Mouse (Mus musculus) megakaryocyte progenitor cell, adult 5-6 weeks (primary cell): ENCODE measurements at regions not wholly inside any gene's neighbourhood (a gene's known extent, or its start where the extent isn't known, plus 50 kb on each side); places are given as distances from the start of the nearest gene placed in this dataset.
A peak's percentile ranks its signal among the peaks of the same experiment; 100 is the strongest.

Experiments used
- ATAC-seq: replicated peaks from 2 replicates; pipeline ENCODE4 v1.8.0; 2016; ENCODE audit warnings: mild to moderate bottlenecking, moderate TSS enrichment, inconsistent platforms; ENCODE audit not compliant: poor library complexity

DNA sequence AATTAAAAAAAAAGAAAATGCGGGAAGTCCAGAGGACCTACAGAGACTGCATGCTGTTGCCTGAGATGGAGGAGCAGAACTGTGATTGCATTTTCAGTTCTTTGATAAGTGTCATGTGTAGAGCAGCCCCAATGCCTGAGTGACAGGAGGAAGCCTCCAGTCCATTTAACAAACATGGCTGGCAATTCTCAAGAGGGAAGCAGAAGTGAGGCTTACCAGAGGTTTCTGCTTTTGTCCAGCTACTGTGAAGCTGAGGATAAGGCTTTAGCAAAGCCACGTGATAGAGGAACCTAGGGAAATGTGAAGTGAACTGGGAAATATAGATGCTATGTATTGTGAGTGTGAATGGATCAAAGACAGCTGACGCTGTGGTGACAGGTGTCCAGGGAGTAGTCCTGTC lies 56.6 kb downstream of the Sucnr1 start:
- peak; percentile 46 for ATAC-seq

DNA sequence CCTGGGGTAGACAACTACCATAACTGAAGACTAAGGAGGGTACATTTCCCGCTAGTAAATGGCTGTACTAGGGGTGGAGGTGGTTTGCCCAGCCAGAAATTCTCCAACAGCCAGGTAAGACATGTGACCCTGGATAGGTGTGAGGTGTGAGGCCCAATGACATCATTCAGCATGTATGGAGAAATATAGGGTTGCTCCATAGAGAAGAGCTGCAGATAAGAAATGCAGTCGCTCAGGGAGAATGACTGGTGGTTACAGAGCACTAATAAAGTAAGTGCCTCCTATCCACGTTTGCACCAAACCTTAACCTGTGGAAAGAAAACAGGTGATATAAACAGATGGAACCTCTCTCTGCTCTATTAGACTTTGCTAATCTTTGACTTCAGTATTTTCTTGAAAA lies 78.2 kb downstream of the Sucnr1 start:
- no peak for ATAC-seq

DNA sequence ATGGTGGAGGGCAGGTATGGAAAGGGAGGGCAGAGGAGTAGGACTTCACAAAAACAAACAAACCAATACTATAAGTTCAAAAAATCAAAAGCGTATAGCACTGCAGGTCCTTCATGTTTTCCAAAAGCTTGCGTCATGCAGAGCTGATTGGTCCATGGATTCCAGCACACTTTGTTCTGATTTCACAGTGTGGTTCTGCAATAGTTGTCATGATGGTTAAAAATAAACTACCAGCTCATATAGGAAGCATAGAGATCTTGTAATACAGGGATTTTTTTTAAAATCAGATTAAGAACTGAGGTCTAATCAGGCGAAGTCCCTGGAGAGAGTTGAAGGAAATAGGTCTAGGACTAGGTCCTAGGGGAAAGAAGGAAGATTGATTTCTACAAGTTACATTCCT lies 86.0 kb downstream of the Sucnr1 start:
- ATAC-seq: no peak

DNA sequence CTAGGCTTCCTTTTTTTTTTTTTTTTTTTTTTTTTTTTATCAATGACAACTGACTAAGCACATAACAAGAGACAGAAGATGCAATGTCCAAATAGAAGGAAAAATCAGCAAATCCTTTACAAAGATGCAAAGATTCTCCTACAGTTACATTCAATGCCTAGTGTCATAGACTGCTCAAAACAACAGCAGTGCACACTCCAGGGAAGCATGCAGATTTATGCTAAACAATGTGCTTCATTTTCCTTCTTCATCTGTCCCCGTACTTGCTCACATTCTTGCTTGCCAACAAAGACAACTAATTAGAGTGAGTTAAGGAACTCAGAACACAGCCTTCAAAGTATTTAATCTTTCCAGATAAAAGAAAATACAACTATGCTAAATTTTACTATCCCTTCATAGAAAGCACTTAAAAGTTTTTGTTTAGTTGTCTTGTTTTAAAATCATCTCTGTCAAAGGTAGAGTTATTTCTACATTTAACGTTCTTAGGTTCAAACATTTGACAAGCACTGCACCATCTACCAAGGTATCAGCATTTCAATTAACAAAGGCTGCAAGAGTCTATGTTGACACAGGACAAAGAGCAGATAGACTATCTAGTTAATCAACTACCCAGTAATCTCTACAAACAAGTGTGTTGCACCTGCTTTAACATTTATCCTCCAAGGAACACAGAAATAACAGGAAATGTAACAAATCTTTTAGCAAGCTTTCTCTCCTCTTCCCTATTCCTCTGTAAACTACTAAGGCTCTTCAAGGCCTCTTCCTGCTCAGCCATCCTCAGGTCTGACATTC lies 86.7 kb downstream of the Sucnr1 start:
- ATAC-seq: no peak

DNA sequence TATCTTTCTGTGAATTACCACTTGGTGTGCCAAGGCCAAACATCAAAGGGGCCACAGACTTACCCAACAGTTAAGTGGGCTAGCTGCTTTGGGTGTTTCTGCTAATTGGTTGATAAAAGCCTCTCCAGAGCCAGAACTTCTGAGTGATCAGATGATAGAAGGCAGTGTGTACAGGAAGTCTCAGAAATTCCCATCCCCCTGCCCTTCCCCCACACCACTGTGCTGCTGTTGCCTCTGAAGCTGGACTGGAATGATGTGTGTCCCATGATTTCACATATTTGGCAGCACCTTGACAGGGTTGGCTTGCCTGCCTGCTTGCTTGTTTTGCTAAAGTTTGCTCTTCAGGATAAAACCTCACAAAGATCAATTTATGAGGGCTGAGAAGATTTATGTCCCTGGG lies 87.9 kb downstream of the Sucnr1 start:
- no peak for ATAC-seq

DNA sequence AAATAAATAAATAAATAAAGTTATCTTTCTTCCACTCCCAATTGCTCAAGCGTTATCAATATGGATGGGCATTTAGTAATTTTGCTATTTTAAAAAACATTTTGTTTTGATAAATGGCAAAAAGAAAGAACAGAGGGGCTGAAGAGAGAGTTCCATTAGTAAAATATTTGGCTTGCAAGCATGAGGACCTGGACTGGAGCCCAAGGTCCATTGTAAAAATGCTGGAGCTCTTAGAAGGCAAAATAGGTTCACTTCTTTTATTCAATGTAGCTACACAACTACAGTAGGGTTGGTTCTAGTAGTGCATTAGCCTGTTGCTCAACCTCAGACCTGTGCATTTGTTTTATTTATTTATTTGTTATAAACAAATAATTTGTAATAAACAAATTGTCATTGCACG lies 102.8 kb downstream of the Sucnr1 start:
- no peak for ATAC-seq

DNA sequence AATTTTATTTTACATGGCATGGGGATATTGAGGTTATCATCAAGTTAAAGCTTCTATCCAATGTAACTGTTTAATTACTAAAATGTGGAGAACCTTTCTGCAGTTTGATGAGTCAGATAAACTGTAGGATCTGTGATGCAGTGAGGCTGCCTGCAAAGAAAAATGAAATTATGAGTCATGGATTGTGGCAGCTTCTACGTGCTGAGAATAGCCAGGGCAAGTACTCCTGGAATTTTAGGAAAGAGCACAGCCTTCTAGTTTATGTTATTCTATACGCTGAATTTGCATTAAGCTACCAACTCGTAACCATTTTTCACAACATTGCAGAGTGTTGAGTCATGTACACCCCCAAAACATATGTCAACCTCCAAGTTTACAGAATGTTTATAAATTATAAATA lies 114.4 kb downstream of the Sucnr1 start:
- ATAC-seq: no peak

DNA sequence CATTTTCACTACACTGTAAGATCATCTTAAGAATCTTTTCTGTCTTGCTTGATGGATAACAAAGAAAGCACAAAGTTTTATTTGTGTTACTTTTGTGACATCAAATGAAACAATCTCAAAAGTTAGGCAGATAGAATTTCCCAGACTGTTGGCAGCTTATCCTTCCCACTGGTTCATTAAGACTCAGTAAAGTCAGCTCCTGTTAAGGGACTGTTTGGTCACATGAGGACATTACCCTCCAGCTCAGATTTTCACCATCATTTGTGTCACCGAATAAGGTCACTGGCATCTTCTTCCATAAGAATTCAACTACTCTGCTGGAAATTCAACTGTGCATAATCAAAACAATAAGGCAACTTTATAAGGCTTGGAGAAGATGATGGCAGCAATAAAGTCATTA lies 126.3 kb downstream of the Sucnr1 start:
- no peak for ATAC-seq

DNA sequence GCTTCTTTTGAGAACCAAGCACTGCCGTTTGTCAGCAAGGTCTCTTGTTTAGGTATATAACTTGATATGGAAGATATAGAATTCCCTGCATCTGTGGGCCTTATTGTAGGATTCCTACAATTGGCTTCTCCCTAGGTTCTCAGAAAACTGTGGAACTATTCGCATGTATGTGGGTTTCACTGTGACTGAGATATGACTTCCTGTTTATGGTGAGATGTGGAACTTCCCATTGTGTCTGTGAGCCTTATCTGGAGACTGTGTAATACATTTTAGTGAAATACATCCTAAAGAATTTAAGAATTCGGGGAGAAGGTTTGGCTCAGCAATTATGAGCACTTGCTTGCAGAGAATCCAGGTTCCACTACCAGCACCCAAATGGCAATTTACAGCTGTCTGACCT lies 137.3 kb downstream of the Sucnr1 start:
- peak; percentile 60; the same call in 1 of the 2 replicates for ATAC-seq

DNA sequence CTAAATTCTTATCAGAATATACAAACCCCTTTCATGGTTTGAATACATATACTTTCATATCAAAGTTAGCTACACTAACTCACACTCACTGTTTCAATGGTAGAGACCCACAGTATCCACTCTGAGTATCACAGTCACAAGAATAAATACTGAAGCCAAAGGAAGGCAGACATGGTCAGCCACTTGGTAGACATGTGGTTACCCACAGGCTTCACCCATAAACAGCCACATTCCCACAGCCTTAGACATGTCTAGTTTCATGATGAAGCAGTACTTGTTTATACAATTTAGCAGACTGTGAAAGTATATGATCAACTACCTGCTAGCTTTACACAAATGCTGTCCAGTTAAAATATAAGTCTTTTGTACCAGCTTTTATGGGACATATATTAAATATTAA lies 159.0 kb downstream of the Sucnr1 start:
- no peak for ATAC-seq

DNA sequence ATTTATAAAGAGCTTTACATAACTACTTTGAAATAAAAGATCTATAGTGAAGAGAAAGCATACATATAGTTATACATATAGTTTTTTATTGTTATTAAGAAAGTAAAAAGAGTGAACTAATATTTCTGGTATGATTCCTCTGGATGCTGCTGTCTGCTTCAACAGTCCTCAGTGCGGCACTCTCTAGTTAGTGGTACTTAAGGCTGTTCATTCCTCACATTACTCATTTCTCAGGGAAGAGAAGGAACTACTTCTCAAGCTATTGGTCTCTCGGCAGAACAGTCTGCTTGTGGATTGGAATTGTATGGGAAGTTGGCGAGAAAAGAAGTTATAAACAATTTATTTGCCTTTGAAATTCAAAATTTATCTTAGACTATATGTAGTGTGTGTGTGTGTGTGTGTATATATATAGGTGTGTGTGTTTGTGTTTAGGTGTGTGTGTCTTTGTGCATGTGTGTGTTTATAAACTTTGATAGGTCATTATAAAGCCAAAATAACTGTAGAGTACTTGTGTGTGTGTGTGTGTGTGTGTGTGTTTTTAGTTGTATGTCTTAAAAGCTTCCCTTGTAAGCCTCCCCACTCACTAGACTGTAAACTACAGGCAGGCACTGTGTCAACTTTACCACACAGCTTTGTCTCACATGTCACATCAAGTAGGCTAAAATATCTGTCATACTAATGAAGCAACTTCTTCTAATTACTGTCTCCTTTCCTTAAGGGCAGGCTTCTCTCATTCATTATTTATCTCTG lies 185.2 kb downstream of the Sucnr1 start:
- no peak for ATAC-seq

DNA sequence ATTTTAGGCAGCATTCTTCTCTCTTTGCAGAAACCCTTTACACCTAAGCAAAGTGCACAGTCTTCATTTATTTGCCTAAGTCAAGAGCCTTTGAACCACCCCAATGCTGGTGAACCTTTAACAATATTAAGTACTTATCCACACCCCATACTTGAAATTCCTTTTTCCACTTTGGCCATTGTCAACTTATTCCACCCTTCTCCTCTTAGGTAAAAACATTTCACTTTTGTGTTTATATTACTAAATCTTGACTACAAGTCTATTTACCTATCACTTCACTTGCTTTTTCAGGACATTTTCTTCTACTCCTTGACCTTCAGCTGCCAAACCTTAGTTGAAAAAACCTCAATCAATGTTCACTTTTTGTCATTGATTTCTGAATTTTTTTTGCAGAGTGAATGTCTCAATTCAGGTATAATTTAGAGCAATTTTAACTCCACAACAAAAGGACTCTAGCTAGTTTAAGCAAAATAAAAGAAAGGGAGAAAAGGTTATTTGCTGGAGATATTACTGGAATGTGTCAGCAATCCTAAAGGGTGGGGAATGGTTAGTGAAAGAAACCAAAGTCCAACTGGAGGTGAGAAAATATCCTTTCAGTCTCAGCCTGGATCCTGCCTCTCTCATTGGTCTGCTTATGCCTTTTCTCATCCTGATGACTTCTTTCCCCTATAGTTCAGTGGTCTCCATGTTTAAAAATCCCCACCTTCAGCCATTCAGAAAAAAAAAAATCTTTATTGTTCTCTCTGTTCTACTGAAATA lies 185.9 kb downstream of the Sucnr1 start:
- ATAC-seq: no peak

DNA sequence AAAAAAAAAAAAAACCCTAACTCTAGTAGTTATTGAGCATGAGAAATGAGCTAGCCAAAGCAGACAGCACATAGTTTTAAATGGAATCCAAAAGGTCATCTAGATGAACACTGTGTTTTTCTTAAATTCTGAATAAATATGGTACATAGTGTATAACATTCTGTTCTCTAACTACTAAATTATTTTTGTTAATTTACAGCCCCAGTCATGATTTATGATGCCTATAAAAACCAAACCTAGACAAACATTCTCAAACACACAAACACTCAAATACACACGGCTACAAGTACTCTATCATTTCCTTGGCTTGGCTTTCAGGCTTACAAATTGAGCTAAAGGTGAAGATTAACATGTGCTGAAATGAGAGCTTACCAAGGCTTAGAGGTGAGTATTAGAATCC lies 188.8 kb downstream of the Sucnr1 start:
- no peak for ATAC-seq

DNA sequence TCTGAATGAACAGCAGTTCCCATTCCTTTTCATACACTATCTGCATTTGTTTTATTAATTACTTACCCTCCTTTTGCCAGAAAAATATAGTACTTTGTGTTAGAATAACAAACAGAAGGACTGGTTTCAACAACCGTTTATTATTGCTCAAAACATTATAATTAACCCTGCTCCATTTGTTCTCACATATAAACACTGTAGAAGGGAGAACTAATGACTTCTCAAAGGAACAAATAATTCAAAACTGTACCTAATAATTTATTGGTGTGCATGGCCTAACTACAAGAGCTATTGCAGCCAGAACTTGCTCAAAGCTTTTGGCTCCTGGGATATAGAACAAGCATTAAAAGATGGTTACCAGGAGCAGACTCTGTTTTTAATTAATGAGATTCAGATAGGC lies 192.1 kb downstream of the Sucnr1 start:
- no peak for ATAC-seq

DNA sequence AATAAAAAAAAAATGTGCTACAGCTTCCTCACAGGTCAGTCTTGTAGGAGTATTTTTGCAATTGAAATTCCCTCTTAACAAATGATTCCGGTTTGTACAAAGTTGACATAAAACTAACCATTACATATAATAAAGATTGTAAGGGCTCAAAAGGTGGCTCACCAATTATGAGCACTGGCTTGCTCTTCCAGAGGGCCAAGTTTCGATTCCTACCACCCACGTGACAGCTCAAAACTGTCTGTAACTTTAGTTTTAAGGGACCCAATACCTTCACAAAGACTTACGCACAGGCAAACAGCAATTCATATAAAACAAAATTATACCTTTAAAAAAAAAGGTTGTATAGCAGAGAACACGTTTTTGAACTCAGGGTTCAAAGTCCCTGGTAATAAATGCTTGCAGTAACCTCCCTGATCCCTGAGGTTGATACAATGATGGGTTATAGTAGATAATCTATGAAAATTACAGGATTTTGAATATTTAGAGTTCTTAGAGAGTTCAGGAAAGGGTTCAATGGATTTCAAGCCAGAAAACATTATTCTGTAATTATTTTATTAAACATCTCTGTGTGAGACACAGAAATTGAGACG lies 193.7 kb downstream of the Sucnr1 start:
- ATAC-seq: no peak

DNA sequence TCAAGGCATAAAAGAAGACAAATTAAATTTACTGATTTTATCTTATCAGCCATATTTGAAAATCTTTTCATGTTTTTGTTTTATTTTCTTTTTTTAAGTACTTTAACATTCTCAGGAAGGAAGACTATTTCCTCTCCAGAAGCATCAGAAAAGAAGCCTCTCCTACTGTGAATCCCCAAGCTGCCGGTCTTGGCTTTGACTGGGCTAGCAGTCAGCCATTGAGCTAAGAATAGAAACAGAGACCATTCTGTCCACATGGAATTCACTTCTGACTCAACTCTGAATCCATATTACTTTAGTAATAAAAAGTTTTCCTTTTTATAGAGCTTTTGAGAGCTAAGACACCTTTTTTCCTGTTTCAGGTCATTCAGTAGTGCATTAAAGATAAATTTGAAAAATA lies 194.8 kb upstream of the Mbnl1 start:
- no peak for ATAC-seq

DNA sequence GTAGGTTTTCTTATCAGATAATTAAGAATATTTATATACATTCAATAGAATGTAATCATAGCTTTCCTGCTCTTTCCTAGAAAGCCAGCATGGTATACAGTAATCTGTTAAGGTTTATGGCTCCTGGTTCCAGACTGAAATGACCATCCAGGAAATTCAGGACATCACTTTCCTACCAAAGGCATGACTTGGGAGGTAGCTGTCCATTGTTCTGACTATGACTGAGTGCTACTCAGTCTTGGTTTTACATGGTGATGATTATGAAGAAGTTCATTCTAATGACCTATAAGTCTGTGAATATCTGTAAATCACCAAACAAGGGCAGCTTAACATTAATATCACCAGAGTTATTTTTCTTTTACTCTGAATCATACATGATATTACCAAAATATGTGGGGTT lies 191.4 kb upstream of the Mbnl1 start:
- ATAC-seq: no peak

DNA sequence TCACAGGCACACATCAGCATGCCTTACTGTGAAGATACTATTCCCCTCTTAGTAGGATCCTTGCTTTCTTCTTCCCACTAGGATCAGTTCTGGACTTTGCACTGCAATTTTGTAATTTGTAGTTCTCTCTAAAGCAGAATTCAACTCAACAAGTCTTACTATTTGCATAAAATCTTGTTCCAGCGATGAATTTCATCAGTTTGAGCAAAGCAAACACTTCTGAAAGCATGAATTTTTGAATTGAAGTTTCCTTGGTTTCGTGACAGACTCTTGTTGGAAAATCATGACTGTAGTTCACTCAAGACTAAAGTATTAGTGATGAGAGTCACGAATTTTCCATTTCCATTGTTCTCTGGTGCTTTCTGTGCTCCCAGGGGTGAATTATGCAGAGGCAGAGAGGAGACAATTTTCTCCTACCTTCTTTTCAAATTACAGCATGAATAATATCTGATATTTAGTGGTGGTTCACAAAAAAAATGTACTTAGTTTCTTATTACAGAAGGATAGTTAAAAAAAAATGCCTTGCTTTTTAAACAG lies 190.6 kb upstream of the Mbnl1 start:
- ATAC-seq: no peak

DNA sequence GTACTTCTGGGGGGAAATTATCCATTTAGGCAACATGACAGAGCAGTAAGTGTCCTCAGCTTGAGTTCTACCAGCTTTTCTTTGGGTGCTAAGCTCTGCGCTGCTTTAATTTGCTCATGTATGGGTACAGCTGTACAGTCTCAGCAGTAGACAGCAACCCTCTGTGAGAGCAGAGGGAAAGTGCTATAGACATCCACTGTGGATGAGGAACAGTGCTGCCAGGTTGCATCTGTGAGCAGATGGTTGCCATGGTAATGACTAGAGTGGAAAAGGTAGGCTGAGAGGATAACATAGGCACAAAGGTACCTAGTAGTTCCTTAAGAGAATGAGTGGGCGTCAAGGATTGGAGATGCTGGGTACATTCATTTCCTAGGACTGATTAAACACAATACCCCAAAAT lies 180.5 kb upstream of the Mbnl1 start:
- ATAC-seq: no peak

DNA sequence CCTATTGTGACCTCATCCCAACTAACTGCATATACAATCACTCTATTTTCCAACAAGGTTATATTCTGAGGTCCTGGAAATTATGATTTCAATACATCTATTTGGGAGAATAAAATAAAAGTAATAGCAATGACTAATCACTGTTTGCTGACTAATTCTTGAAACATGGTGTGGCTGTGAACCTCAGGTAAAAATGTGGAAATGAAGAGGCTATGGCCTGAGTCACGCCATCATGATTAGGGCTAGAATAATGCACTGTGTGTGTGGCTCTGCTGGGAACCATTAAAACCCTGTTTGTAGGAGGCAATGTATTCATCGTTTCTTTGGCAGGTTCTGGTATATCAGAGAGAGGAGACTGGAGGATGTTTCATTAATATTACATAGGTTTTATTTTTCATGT lies 179.7 kb upstream of the Mbnl1 start:
- ATAC-seq: no peak

DNA sequence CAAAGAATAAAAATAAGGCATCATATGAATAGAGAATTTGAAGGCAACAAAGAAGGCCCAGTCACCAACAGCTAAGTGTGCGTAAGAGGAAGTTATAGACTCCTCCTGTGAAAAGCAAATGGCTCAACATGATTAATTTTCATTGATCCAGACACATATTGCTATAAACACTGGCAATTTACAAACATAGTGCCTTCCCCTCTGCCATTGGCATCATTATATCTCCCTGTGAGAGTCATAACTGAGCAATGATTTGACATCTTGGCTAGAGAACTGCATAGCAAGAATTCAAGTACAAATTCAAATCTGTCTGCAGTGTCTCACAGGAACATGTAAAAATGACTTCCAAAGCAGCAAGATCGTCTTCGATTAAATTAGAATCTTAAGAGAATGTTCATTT lies 167.2 kb upstream of the Mbnl1 start:
- ATAC-seq: no peak
